Mouse (Mus musculus) liver (tissue): Measurements from ENCODE around the gene Arf3.
"Not testable (repeated sequence)": the region's sequence is repeated elsewhere in the genome, so short reads cannot be mapped to it uniquely, and the experiment has no call there.

Experiments used
- DNase-seq: peaks from one replicate; pipeline ENCODE4 v3.0.0-alpha.2; 2020; ENCODE audit warnings: mixed read lengths

Gene Arf3

GRCm38 (mm10) chr15:98762670-98763529, at the start of gene Arf3:
TSS of gene Arf3 (minus strand) at chr15:98763214.
- peak; percentile 91 for DNase-seq

- not testable (repeated sequence) for DNase-seq
Measured at GRCm38 (mm10) chr15:98810212-98810611, 47.2 kb upstream of the Arf3 start.

- DNase-seq: no peak
Measured at GRCm38 (mm10) chr15:98809390-98809789, 46.4 kb upstream of the Arf3 start, which contains the start of gene Ddn. TSS of gene Ddn (minus strand) at chr15:98809490.

GRCm38 (mm10) chr15:98808651-98809134, 45.7 kb upstream of the Arf3 start:
- no peak for DNase-seq

- DNase-seq: no peak
Measured at GRCm38 (mm10) chr15:98807895-98808650, 45.1 kb upstream of the Arf3 start.

- peak; percentile 59 for DNase-seq
Measured at GRCm38 (mm10) chr15:98806809-98807770, 44.1 kb upstream of the Arf3 start.

GRCm38 (mm10) chr15:98806071-98806808, 43.2 kb upstream of the Arf3 start:
- no peak for DNase-seq

GRCm38 (mm10) chr15:98805324-98806040, 42.5 kb upstream of the Arf3 start:
- peak; percentile 62 for DNase-seq

GRCm38 (mm10) chr15:98804054-98804453, 41.0 kb upstream of the Arf3 start:
- peak; percentile 75 for DNase-seq

GRCm38 (mm10) chr15:98802926-98803325, 39.9 kb upstream of the Arf3 start:
- DNase-seq: no peak

GRCm38 (mm10) chr15:98799396-98799795, 36.4 kb upstream of the Arf3 start:
- DNase-seq: peak; percentile 78

- DNase-seq: no peak
Measured at GRCm38 (mm10) chr15:98798903-98799302, 35.9 kb upstream of the Arf3 start.

- no peak for DNase-seq
Measured at GRCm38 (mm10) chr15:98797835-98798492, 35.0 kb upstream of the Arf3 start.

GRCm38 (mm10) chr15:98796803-98797595, 34.0 kb upstream of the Arf3 start:
- no peak for DNase-seq

GRCm38 (mm10) chr15:98793141-98793698, 30.2 kb upstream of the Arf3 start:
- no peak for DNase-seq

- no peak for DNase-seq
Measured at GRCm38 (mm10) chr15:98792233-98793020, 29.4 kb upstream of the Arf3 start.

GRCm38 (mm10) chr15:98791771-98792170, 28.8 kb upstream of the Arf3 start:
- DNase-seq: no peak

GRCm38 (mm10) chr15:98791221-98791620, 28.2 kb upstream of the Arf3 start:
- DNase-seq: no peak
